Mouse (Mus musculus) heart, embryonic 11.5 days (tissue): ENCODE data around the gene Fmo4. TPM values are rescaled to one million over a fixed set of nuclear protein-coding genes. Genes with fewer than 3 reads are reported as not detected.

Source experiments
- ATAC-seq: fragments of 200-750 bp; cut with Nextera tagmentation; replicated peaks from 2 replicates; pipeline ENCODE4 v1.8.0; 2017; ENCODE audit warnings: moderate library complexity; ENCODE audit not compliant: insufficient number of reproducible peaks, low FRiP score, low TSS enrichment
- H3K27ac ChIP-seq: fragments of 300-500 bp; sonication (generic); 2 replicates; pipeline ENCODE4 v1.5.1; 2014; ENCODE audit warnings: mild to moderate bottlenecking, low read depth, low read length
- H3K27me3 ChIP-seq: fragments of 300-500 bp; sonication (generic); 2 replicates; pipeline ENCODE4 v1.6.1; 2014; ENCODE audit warnings: mild to moderate bottlenecking, low read length, mixed read lengths; ENCODE audit not compliant: control insufficient read depth, insufficient read depth
- H3K36me3 ChIP-seq: fragments of 300-500 bp; sonication (generic); 2 replicates; pipeline ENCODE4 v1.6.1; 2014; ENCODE audit warnings: mild to moderate bottlenecking, low read length, moderate library complexity, mixed read lengths; ENCODE audit not compliant: control insufficient read depth, insufficient read depth
- H3K4me1 ChIP-seq: fragments of 300-500 bp; sonication (generic); 2 replicates; pipeline ENCODE4 v1.6.1; 2014; ENCODE audit warnings: low read length; ENCODE audit not compliant: control insufficient read depth, insufficient read depth
- H3K4me2 ChIP-seq: fragments of 300-500 bp; sonication (generic); 2 replicates; pipeline ENCODE4 v1.6.1; 2014; ENCODE audit warnings: mild to moderate bottlenecking, moderate library complexity
- H3K4me3 ChIP-seq: fragments of 300-500 bp; sonication (generic); 2 replicates; pipeline ENCODE4 v1.5.1; 2014; ENCODE audit warnings: low read depth, low read length
- H3K9ac ChIP-seq: fragments of 300-500 bp; sonication (generic); 2 replicates; pipeline ENCODE4 v1.6.1; 2014; ENCODE audit warnings: mild to moderate bottlenecking, low read depth, low read length, moderate library complexity
- H3K9me3 ChIP-seq: fragments of 300-500 bp; sonication (generic); replicated peaks from 2 replicates; pipeline ENCODE4 v1.6.1; 2016; ENCODE audit warnings: low read length; ENCODE audit not compliant: control insufficient read depth
- WGBS: fragments of 180-500 bp; shearing (Covaris S2); extraction: QIAGEN DNeasy Blood & Tissue Kit; methylation state at CpG from one replicate; pipeline ENCODE4 v1.1.7; 2014; ENCODE audit not compliant: insufficient replicate concordance; 5-methylcytosine and 5-hydroxymethylcytosine counted together
- polyA plus RNA-seq: library from polyadenylated mRNA; unstranded; fragments of >200 nt; fragmentation: Nextera tagmentation; extraction: Ambion mirVana; gene quantifications from 2 replicates; pipeline ENCODE4 v1.2.1, GENCODE M21; 2014

The Fmo4 gene
- polyA plus RNA-seq, result not detected in 2 replicates

DNA sequence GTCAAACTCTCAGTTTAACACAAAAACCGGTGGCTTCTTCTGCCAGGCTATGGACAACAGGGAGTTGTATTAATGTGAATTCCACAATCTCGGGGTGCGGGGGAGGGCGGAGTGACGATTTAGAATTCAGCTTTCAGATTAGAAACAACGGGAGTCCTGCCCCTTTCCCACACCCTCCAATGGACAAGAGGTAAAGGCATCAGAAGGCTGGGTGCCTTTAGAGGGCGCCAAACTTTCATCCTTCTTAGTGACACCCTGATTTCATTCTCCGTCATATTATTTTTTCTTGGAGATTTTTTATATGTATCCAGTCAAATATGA, at the start of gene Fmo4:
Gene Fmo4, minus strand, starts transcription at position 137 of the 321 bp plus-strand sequence.
- Histone ChIP-seq H3K27ac (no peak within 1 kb of the TSS), H3K9ac (no peak within 1 kb of the TSS), H3K9me3 (no peaks in the 10 kb centered on the region), H3K36me3 (no peaks in the 10 kb centered on the region), H3K27me3 (no peaks in the 10 kb centered on the region), H3K4me1 (no peaks in the 10 kb centered on the region), H3K4me3 (no peak within 1 kb of the TSS), H3K4me2 (peak within 1 kb of the TSS; percentile 9; the same call in 1 of the 2 replicates)
- WGBS, result 47% methylated on average over 8 of the region's 8 CpGs
- no peak for ATAC-seq

DNA sequence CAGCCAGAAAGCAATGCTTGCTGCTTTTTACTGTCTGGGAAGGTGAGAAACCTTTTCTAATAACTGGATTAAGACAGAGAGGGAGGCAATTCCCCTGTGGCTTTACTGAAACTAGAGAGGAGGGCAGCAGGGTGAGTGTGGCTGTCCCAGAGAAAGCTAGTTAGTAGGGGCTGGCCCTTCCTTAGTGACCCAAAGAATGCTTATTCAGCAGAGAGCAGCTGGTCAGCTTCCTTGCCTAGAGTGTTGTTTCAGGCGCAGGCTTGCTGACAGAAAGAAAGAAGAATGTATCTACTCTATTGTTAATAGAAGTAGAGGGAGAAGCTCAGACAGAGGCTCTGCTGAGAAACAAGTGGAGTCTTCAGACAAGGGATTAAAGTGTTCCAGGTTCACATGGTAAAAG, 48.6 kb upstream of the Fmo4 start:
- no peak overlapping the region for H3K27ac ChIP-seq
- no peaks in the 10 kb centered on the region for H3K27me3 ChIP-seq
- 45% methylated on average over 1 of the region's 1 CpGs for WGBS
- H3K4me2 ChIP-seq, result no peak overlapping the region
- H3K4me1 ChIP-seq, result no peaks in the 10 kb centered on the region
- H3K9ac ChIP-seq, result no peak overlapping the region
- H3K4me3 ChIP-seq, result no peak overlapping the region
- H3K36me3 ChIP-seq, result no peaks in the 10 kb centered on the region
- no peaks in the 10 kb centered on the region for H3K9me3 ChIP-seq
- no peak for ATAC-seq

DNA sequence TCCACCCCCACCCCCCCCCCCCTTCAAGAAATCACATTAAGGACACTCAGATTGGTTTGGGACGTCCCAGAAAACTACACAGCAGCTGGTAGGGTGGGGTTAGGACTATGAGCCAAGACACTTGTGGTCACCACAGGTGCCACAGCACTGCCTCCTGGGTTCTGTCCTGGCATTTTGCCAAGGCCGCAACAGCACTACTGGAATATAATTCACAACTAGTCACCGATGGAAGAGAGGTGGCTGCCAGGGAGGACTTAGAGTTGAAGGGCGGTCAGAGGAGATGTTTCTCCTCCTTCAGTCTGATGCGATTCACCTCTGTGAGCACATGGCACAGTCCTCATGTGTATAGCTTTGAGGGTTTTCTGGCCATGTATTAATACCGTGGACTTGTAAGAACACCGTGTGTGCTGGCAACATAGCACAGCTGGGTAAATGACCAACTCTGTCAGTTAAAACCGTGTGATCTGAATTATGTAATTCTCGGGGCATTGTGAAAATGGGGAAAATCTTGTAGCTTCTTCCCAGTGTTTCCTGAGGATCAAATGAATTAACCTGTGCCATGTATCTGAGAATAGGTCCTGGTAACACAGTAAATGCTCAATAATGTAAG, 46.3 kb upstream of the Fmo4 start:
- no peak for ATAC-seq
- H3K36me3 ChIP-seq, result no peaks in the 10 kb centered on the region
- no peak overlapping the region for H3K4me3 ChIP-seq
- 80% methylated on average over 9 of the region's 9 CpGs for WGBS
- H3K9me3 ChIP-seq, result no peaks in the 10 kb centered on the region
- H3K27me3 ChIP-seq, result no peaks in the 10 kb centered on the region
- H3K4me2 ChIP-seq, result no peak overlapping the region
- no peak overlapping the region for H3K9ac ChIP-seq
- no peaks in the 10 kb centered on the region for H3K4me1 ChIP-seq
- no peak overlapping the region for H3K27ac ChIP-seq

DNA sequence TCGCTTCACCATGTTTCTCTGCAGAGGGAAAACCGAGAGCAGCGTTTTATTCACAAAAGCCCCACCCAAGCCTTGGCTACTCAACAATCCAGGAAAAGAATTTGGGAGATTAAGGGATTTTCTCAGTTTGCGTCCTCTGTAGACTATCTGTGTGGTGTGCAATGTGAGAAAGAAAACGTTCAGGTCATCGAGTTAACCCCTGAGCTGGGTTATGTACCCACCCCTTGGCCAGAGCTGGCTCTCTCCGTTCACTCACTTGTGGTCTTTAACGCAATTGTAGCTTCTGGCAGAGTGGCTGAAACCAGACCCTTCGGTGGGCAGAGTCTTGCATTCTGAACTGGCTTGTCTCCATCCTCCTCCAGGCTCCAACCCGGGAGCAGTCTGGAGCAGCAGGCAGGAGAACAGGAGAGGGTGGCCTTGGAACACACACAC, 45.8 kb upstream of the Fmo4 start:
- no peak overlapping the region for H3K4me2 ChIP-seq
- ATAC-seq, result no peak

DNA sequence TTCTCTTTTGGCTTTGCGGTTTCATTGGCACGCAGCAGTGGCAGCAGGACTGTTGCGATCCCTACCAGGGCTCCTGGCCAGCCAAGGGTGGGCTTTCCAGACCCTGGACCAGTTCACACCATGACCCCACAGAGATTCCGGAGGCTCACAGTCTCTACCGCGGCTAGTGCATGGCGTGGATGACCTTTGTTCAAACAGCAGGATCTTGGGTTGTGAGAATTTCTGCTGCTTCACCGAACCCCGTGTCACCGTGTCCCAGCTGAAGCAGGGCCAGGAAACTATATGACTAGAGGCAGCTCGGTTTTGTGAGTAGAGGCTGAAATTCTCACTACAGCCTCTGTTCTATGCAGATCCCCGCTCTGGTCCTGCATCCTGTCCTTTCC, 45.0 kb upstream of the Fmo4 start:
- H3K4me3 ChIP-seq, result no peak overlapping the region
- no peaks in the 10 kb centered on the region for H3K9me3 ChIP-seq
- H3K4me2 ChIP-seq, result no peak overlapping the region
- H3K4me1 ChIP-seq, result no peaks in the 10 kb centered on the region
- 81% methylated on average over 12 of the region's 12 CpGs for WGBS
- H3K36me3 ChIP-seq, result no peaks in the 10 kb centered on the region
- no peak for ATAC-seq
- H3K9ac ChIP-seq, result no peak overlapping the region
- H3K27me3 ChIP-seq, result no peaks in the 10 kb centered on the region
- no peak overlapping the region for H3K27ac ChIP-seq

More for the DNA sequence above, 45.8 kb upstream of the Fmo4 start:
- H3K4me1 ChIP-seq, result no peaks in the 10 kb centered on the region
- no peaks in the 10 kb centered on the region for H3K36me3 ChIP-seq
- H3K27me3 ChIP-seq, result no peaks in the 10 kb centered on the region
- no peak overlapping the region for H3K9ac ChIP-seq
- no peak overlapping the region for H3K4me3 ChIP-seq
- 68% methylated on average over 10 of the region's 10 CpGs for WGBS
- no peak overlapping the region for H3K27ac ChIP-seq
- no peaks in the 10 kb centered on the region for H3K9me3 ChIP-seq

DNA sequence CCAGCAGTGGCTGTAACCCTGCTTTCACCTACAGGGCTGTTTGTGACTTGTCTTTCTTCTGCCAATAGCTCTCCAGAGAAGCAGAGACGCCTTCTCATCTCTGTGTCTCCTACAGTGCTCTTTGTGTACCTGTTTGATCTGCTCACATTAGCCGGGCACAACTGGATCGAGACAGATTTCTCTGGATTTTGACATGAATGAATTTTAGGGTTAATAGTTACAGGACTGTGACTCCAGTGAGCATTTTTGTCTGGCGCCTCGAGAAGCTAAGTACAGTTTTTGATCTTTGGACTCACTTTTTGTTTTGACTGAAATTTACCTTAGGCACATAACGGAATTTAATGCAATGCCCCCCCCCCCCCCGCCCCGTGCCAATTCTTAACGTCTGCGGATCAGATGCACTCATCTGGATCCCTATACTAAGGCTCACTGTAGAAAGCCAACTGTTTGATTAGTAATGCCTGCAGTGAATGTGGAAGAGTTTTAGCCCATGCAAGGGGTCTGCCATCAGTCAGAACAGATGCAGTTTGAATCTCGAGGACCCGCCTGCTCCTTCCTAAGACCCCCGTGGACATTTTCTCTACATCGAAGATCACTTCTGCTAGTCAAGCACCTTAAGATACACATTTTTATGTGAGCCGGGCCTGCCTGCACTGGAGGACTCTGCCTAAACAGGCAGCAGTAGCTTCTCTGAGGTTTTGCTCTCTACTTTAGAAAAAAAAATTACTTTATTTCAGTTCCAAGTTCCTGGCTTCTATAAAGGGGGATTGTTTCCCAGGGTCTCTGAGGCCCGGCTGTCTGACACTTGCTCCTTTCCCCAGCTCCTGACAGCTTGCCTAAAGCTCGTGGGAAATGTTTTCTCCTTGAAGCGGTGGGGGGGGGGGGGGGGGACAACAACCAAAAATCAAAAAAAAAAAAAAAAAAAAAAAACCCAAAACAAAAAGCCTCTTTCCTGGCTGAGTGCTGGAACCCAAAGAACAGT, 44.3 kb upstream of the Fmo4 start:
- H3K27ac ChIP-seq, result no peak overlapping the region
- H3K9ac ChIP-seq, result no peak overlapping the region
- no peaks in the 10 kb centered on the region for H3K27me3 ChIP-seq
- no peak overlapping the region for H3K4me3 ChIP-seq
- 75% methylated on average over 18 of the region's 18 CpGs for WGBS
- no peak overlapping the region for H3K4me2 ChIP-seq
- H3K4me1 ChIP-seq, result no peaks in the 10 kb centered on the region
- no peaks in the 10 kb centered on the region for H3K36me3 ChIP-seq
- H3K9me3 ChIP-seq, result no peaks in the 10 kb centered on the region
- ATAC-seq, result no peak

DNA sequence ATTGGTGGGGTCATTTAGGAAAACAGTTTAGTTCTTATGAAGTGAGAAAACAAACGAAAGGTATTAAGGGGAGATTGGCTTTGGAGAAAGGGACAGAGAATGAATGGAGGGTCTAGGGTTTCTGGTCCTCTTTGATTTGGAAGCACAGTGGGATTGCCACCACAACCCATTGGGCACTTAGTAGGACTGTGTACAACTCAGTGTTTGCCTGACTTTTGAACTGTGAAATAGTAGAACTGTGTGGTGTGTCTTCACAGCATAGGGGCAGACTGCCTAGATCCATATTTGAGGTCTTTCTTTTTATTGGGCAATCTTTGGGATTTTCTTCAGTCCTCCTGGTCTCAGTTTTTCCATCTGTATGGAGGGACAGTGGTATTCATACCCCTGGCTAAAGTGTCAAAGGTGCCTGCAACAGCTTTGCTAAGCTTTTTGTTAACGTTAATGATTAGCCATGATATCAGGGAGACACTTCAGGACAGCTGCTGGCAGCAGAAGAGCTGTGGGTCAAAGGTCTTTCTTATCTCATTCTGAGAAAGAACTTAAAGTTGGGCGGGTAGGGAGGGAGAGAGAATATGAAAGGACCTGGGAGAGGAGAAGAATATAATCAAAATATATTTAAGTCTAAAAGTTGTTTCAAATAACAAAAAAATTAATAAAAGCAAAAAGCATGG, 40.2 kb upstream of the Fmo4 start:
- WGBS, result 33% methylated on average over 3 of the region's 3 CpGs
- ATAC-seq, result no peak
- H3K4me2 ChIP-seq, result no peak overlapping the region
- H3K27me3 ChIP-seq, result no peaks in the 10 kb centered on the region
- no peaks in the 10 kb centered on the region for H3K36me3 ChIP-seq
- no peaks in the 10 kb centered on the region for H3K4me1 ChIP-seq
- H3K9ac ChIP-seq, result no peak overlapping the region
- H3K27ac ChIP-seq, result no peak overlapping the region
- no peak overlapping the region for H3K4me3 ChIP-seq
- H3K9me3 ChIP-seq, result no peaks in the 10 kb centered on the region

DNA sequence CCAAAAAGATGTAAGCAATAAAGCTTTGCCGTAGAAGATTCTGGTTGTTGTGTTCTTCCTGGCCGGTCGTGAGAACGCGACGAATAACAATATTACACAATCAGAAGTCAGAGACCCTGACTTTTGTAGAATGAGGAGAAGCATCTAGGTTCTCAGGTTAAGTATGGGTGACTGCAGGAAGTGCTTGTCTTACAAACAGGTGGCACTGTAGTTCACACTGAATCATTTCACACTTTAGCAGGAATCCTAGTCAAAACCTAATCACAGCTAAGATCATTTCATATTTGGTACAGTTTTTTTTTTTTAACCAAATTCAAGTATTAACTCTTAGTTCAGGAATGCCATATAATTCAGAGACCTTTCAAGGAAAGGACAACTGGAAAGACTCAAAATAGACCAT, 33.8 kb upstream of the Fmo4 start:
- H3K27ac ChIP-seq, result no peak overlapping the region
- no peak overlapping the region for H3K4me3 ChIP-seq
- no peaks in the 10 kb centered on the region for H3K4me1 ChIP-seq
- no peak overlapping the region for H3K4me2 ChIP-seq
- ATAC-seq, result no peak
- H3K9me3 ChIP-seq, result no peaks in the 10 kb centered on the region
- H3K27me3 ChIP-seq, result no peaks in the 10 kb centered on the region
- 96% methylated on average over 6 of the region's 6 CpGs for WGBS
- H3K36me3 ChIP-seq, result no peaks in the 10 kb centered on the region
- no peak overlapping the region for H3K9ac ChIP-seq
